Mouse (Mus musculus) left cerebral cortex, postnatal 10 days (tissue): ENCODE measurements at regions not wholly inside any gene's neighbourhood (a gene's known extent, or its start where the extent isn't known, plus 50 kb on each side); places are given as distances from the start of the nearest gene placed in this dataset.
"Not testable (repeated sequence)": the region's sequence is repeated elsewhere in the genome, so short reads cannot be mapped to it uniquely, and the experiment has no call there.

Source experiments
- DNase-seq, 2 experiments: peaks; one replicate each; pipeline ENCODE4 v3.0.0; 2021 to 2022; ENCODE audit warnings: low spot score in 2 of 2, mixed read lengths in 1 of 2; ENCODE audit errors: extremely low spot score in 1 of 2
- intact Hi-C: fragments of 180-260 bp; cut with DNase I; formaldehyde crosslinking; loops from one replicate; pipeline ENCODE4 v1.15.1; 2025

GRCm38 (mm10) chr1:83970641-83971285 lies 393.2 kb downstream of the Pid1 start:
- intact Hi-C loops = no loop called here
- DNase-seq = no peak

- DNase-seq, intact Hi-C loops: not testable (repeated sequence)
These were observed 399.3 kb downstream of the Pid1 start for GRCm38 (mm10) chr1:83964631-83965030.

- no peak for DNase-seq
- intact Hi-C loops = no loop called here
These were observed 402.2 kb downstream of the Pid1 start for GRCm38 (mm10) chr1:83961761-83962160.

GRCm38 (mm10) chr1:83959756-83960155 lies 404.2 kb downstream of the Pid1 start:
- intact Hi-C loops = no loop called here
- no peak for DNase-seq

GRCm38 (mm10) chr1:83922900-83923299 lies 441.1 kb downstream of the Pid1 start:
- intact Hi-C loops = no loop called here
- no peak for DNase-seq

- DNase-seq = no peak
- intact Hi-C loops = no loop called here
These were observed 448.5 kb downstream of the Pid1 start for GRCm38 (mm10) chr1:83915454-83915853.

GRCm38 (mm10) chr1:83907347-83907746 lies 456.6 kb downstream of the Pid1 start:
- intact Hi-C loops = no loop called here
- DNase-seq = no peak

- intact Hi-C loops = no loop called here
These were observed 457.1 kb downstream of the Pid1 start for GRCm38 (mm10) chr1:83906906-83907305.

GRCm38 (mm10) chr1:83900135-83900534 lies 463.8 kb downstream of the Pid1 start:
- intact Hi-C loops = no loop called here
- no peak for DNase-seq

More at GRCm38 (mm10) chr1:83906906-83907305, 457.1 kb downstream of the Pid1 start:
- DNase-seq = no peak

GRCm38 (mm10) chr1:83896650-83897049 lies 467.3 kb downstream of the Pid1 start:
- DNase-seq = no peak
- intact Hi-C loops = no loop called here

GRCm38 (mm10) chr1:83879109-83879399 lies 471.1 kb upstream of the Sphkap start:
- no peak for DNase-seq
- intact Hi-C loops = no loop called here

- no peak for DNase-seq
- intact Hi-C loops = no loop called here
These were observed 470.5 kb upstream of the Sphkap start for GRCm38 (mm10) chr1:83878330-83879108.

- intact Hi-C loops = no loop called here
- peak in 1 of 2 experiments; percentile 27 for DNase-seq
These were observed 463.0 kb upstream of the Sphkap start for GRCm38 (mm10) chr1:83870853-83871567.

GRCm38 (mm10) chr1:83869046-83869445 lies 461.0 kb upstream of the Sphkap start:
- no peak for DNase-seq
- intact Hi-C loops = no loop called here

- intact Hi-C loops = no loop called here
- DNase-seq = no peak
These were observed 454.5 kb upstream of the Sphkap start for GRCm38 (mm10) chr1:83862541-83862940.

- intact Hi-C loops = no loop called here
- no peak for DNase-seq
These were observed 454.1 kb upstream of the Sphkap start for GRCm38 (mm10) chr1:83862128-83862527.

GRCm38 (mm10) chr1:83859732-83860424 lies 451.9 kb upstream of the Sphkap start:
- no peak for DNase-seq
- intact Hi-C loops = no loop called here

GRCm38 (mm10) chr1:83853996-83854395 lies 446.0 kb upstream of the Sphkap start:
- no peak for DNase-seq
- intact Hi-C loops = no loop called here

- no peak for DNase-seq
- intact Hi-C loops = no loop called here
These were observed 443.1 kb upstream of the Sphkap start for GRCm38 (mm10) chr1:83851081-83851480.
